8 mouse cellular contexts compared by ENCODE assay signal in the genomic region with DNA sequence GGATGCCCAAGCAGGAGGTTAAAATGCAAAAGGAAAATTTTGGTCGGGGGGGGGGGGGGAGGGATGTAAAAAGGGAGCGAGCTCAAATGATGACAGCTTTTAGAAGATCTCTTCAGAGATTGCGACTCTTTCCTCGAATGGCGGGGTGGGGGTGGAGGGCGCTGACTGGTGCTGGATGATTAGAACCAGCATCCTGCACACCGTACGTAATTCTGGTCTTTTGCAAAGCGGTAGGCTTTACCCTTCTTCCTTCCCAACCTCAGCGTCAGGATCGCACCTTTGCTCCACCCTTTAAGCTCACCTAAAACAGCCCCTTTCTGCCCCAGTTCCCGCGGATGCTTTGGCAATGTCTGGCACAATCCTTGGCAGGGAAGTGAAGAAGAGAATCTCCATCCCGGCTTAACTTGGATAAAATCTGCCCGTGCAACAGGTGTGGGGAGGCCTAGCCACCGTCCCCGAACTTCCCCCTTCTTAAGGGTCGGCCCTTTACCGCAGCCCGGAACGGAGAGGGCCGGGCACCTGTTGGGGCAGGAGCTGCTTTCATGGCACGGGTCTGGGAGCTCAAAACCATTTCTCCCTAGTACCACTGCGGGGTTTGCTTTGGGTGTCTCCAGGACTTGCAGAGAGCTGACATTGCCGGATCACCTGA. TPM values are rescaled to one million over a fixed set of nuclear protein-coding genes. Genes with fewer than 3 reads are reported as not detected.
A peak's percentile ranks its signal among the peaks of the same experiment; 100 is the strongest.
DNase-seq lines count a peak whose midpoint lies in the region; ATAC-seq and TF ChIP-seq lines count a peak whose summit lies in the region.

No protein-coding gene starts in this region.

- no peak overlapping the region for H3K27ac ChIP-seq in liver, adult 2 months (replicated peaks; ENCODE audit: insufficient read depth, low read depth, low read length)
- H3K27ac ChIP-seq in hindbrain, embryonic 12.5 days: peak overlapping the region; percentile 99
- H3K27ac ChIP-seq in midbrain, embryonic 12.5 days (replicated peaks): peak overlapping the region; percentile 97

- no peak for TF ChIP-seq CTCF in liver, adult 2 months (IDR thresholded peaks at IDR 0.05; ENCODE audit: low read depth, low read length)

- ATAC-seq in hindbrain, embryonic 12.5 days (ENCODE audit: low FRiP score): peak; percentile 11
- peak; percentile 1; the same call in 1 of the 2 replicates for ATAC-seq in midbrain, embryonic 12.5 days (ENCODE audit: low FRiP score, low read depth)

- H3K9me3 ChIP-seq in hindbrain, embryonic 12.5 days (replicated peaks): no peaks in the 10 kb centered on the region
- no peaks in the 10 kb centered on the region for H3K9me3 ChIP-seq in midbrain, embryonic 12.5 days

- WGBS in liver, adult 2 months: 3% methylated on average over 25 of the region's 25 CpGs
- under 1% methylated on average over 25 of the region's 25 CpGs for WGBS in hindbrain, embryonic 12.5 days
- WGBS in midbrain, embryonic 12.5 days: under 1% methylated on average over 24 of the region's 25 CpGs

- no peak for DNase-seq in liver, adult 2 months (ENCODE audit: extremely low read depth, low read depth, low spot score)
- no peak for DNase-seq in liver
- DNase-seq in brain, adult 2 months (ENCODE audit: low read depth, low spot score): peak; percentile 41
- no peak for DNase-seq in urinary bladder, adult 2 months (ENCODE audit: low spot score)
- DNase-seq in right cerebral cortex, postnatal 36 days (ENCODE audit: low spot score in 2 of 2): no peak
- no peak for DNase-seq in urinary bladder, postnatal 25 days (ENCODE audit: low spot score)

- H3K4me1 ChIP-seq in liver, adult 2 months (ENCODE audit: control insufficient read depth, insufficient read depth, low read length): no peaks in the 10 kb centered on the region
- peaks cover 70% of the 10 kb centered on the region for H3K4me1 ChIP-seq in hindbrain, embryonic 12.5 days
- H3K4me1 ChIP-seq in midbrain, embryonic 12.5 days: peaks cover 66% of the 10 kb centered on the region

- H3K79me2 ChIP-seq in liver, adult 2 months (ENCODE audit: control insufficient read depth, insufficient read depth, low read length): no peaks in the 10 kb centered on the region

- peak overlapping the region; percentile 55 for H3K4me3 ChIP-seq in liver, adult 2 months (ENCODE audit: insufficient read depth, low read depth, low read length)
- peak overlapping the region; percentile 83 for H3K4me3 ChIP-seq in hindbrain, embryonic 12.5 days
- peak overlapping the region; percentile 78 for H3K4me3 ChIP-seq in midbrain, embryonic 12.5 days

- peaks cover 24% of the 10 kb centered on the region for H3K27me3 ChIP-seq in liver, adult 2 months (ENCODE audit: control insufficient read depth, insufficient read depth, low read length)
- peaks cover 41% of the 10 kb centered on the region for H3K27me3 ChIP-seq in hindbrain, embryonic 12.5 days
- peaks cover 57% of the 10 kb centered on the region for H3K27me3 ChIP-seq in midbrain, embryonic 12.5 days

- peak overlapping the region; percentile 88 for H3K4me2 ChIP-seq in hindbrain, embryonic 12.5 days (replicated peaks)
- H3K4me2 ChIP-seq in midbrain, embryonic 12.5 days (replicated peaks): peak overlapping the region; percentile 86

- H3K9ac ChIP-seq in liver, adult 2 months (ENCODE audit: low read depth, low read length): no peak overlapping the region
- peak overlapping the region; percentile 94 for H3K9ac ChIP-seq in hindbrain, embryonic 12.5 days
- H3K9ac ChIP-seq in midbrain, embryonic 12.5 days (replicated peaks): peak overlapping the region; percentile 90

- no peaks in the 10 kb centered on the region for H3K36me3 ChIP-seq in liver, adult 2 months (ENCODE audit: control insufficient read depth, insufficient read depth, low read length)
- 0 out of 2 replicates have a peak, but pooled peaks cover under 1% of the 10 kb centered on the region for H3K36me3 ChIP-seq in hindbrain, embryonic 12.5 days
- no peaks in the 10 kb centered on the region for H3K36me3 ChIP-seq in midbrain, embryonic 12.5 days

- no peak for TF ChIP-seq POLR2A in liver, adult 2 months (IDR thresholded peaks at IDR 0.05; ENCODE audit: extremely low read depth, insufficient read depth, low read length)

RNA-seq across cellular contexts. Expression of gene Cacnb3, which starts 3.3 kb away (rescaled TPM):
- total RNA-seq in liver, adult 2 months (2014; rRNA removed): 0.27 and 0.28 TPM in 2 replicates
- 0.75 and 0.86 TPM in 2 replicates for polyA plus RNA-seq in liver, adult 2 months (2012; rRNA removed)
- polyA plus RNA-seq in hindbrain, embryonic 12.5 days (2016; fragmentation: Nextera tagmentation; extraction: Ambion mirVana): 110 and 113 TPM in 2 replicates
- polyA plus RNA-seq in midbrain, embryonic 12.5 days (2016; fragmentation: Nextera tagmentation; extraction: Ambion mirVana): 86.2 and 99.6 TPM in 2 replicates
- polyA plus RNA-seq in urinary bladder, adult 2 months (2012; rRNA removed): 75.2 and 79.8 TPM in 2 replicates

RNA-seq across cellular contexts. Expression of gene Adcy6, which starts 24.1 kb away (rescaled TPM):
- total RNA-seq in liver, adult 2 months (2014; rRNA removed): 8.9 and 11.8 TPM in 2 replicates
- polyA plus RNA-seq in liver, adult 2 months (2012; rRNA removed): 13.7 and 16.3 TPM in 2 replicates
- 15.9 and 18.6 TPM in 2 replicates for polyA plus RNA-seq in hindbrain, embryonic 12.5 days (2016; fragmentation: Nextera tagmentation; extraction: Ambion mirVana)
- 15.6 and 17.2 TPM in 2 replicates for polyA plus RNA-seq in midbrain, embryonic 12.5 days (2016; fragmentation: Nextera tagmentation; extraction: Ambion mirVana)
- polyA plus RNA-seq in urinary bladder, adult 2 months (2012; rRNA removed): 43.2 and 53.3 TPM in 2 replicates

RNA-seq across cellular contexts. Expression of gene Ddx23, which starts 28.7 kb away (rescaled TPM):
- total RNA-seq in liver, adult 2 months (2014; rRNA removed): 27.6 and 33.9 TPM in 2 replicates
- polyA plus RNA-seq in liver, adult 2 months (2012; rRNA removed): 15.4 and 18.8 TPM in 2 replicates
- 21.9 and 26.6 TPM in 2 replicates for polyA plus RNA-seq in hindbrain, embryonic 12.5 days (2016; fragmentation: Nextera tagmentation; extraction: Ambion mirVana)
- polyA plus RNA-seq in midbrain, embryonic 12.5 days (2016; fragmentation: Nextera tagmentation; extraction: Ambion mirVana): 24.4 and 29.3 TPM in 2 replicates
- polyA plus RNA-seq in urinary bladder, adult 2 months (2012; rRNA removed): 34.0 and 45.1 TPM in 2 replicates

RNA-seq across cellular contexts. Expression of gene Rnd1, which starts 43.3 kb away (rescaled TPM):
- total RNA-seq in liver, adult 2 months (2014; rRNA removed): 20.0 and 23.2 TPM in 2 replicates
- 7.4 and 21.3 TPM in 2 replicates for polyA plus RNA-seq in liver, adult 2 months (2012; rRNA removed)
- 6.4 and 6.5 TPM in 2 replicates for polyA plus RNA-seq in hindbrain, embryonic 12.5 days (2016; fragmentation: Nextera tagmentation; extraction: Ambion mirVana)
- 8.0 and 8.3 TPM in 2 replicates for polyA plus RNA-seq in midbrain, embryonic 12.5 days (2016; fragmentation: Nextera tagmentation; extraction: Ambion mirVana)
- polyA plus RNA-seq in urinary bladder, adult 2 months (2012; rRNA removed): 2.1 and 3.0 TPM in 2 replicates

Comparison
In these comparisons a context has a peak if more than half of its experiments do, and no peak if none do; other contexts are left out.
1. RNA of gene Cacnb3, which starts 3.3 kb away (polyA plus RNA-seq): 110 to 113 TPM in hindbrain, embryonic 12.5 days, 86.2 to 99.6 TPM in midbrain, embryonic 12.5 days and 75.2 to 79.8 TPM in urinary bladder, adult 2 months; 0.75 to 0.86 TPM in liver, adult 2 months; every median in the first group is over 10 times any median in the second.
2. Peak in every context shown above with its lines, with median percentiles within 50 percentile points of each other: H3K4me3 ChIP-seq.